8 mouse cellular contexts compared by ENCODE assay signal in genomic region chr9:106169917-106170316, GRCm38 (mm10). TPM values are rescaled to one million over a fixed set of nuclear protein-coding genes. Genes with fewer than 3 reads are reported as not detected.
DNase-seq lines count a peak whose midpoint lies in the region; ATAC-seq and TF ChIP-seq lines count a peak whose summit lies in the region.

No protein-coding gene starts in this region.

- H3K36me3 ChIP-seq in lung, embryonic 16.5 days (ENCODE audit: control insufficient read depth, insufficient read depth, low read length), result no peaks in the 10 kb centered on the region
- no peaks in the 10 kb centered on the region for H3K36me3 ChIP-seq in limb, embryonic 14.5 days (ENCODE audit: control insufficient read depth, insufficient read depth, low read length)
- H3K36me3 ChIP-seq in stomach, embryonic 16.5 days (ENCODE audit: control insufficient read depth, insufficient read depth, low read length), result no peaks in the 10 kb centered on the region

- H3K9me3 ChIP-seq in lung, embryonic 16.5 days (ENCODE audit: control insufficient read depth, low read length), result no peaks in the 10 kb centered on the region
- H3K9me3 ChIP-seq in limb, embryonic 14.5 days (ENCODE audit: control insufficient read depth, low read length), result no peaks in the 10 kb centered on the region
- H3K9me3 ChIP-seq in stomach, embryonic 16.5 days (replicated peaks; ENCODE audit: control insufficient read depth, low read length), result no peaks in the 10 kb centered on the region

- peak overlapping the region; percentile 92; the same call in 1 of the 2 replicates for H3K9ac ChIP-seq in lung, embryonic 16.5 days (ENCODE audit: low read length)
- no peak overlapping the region for H3K9ac ChIP-seq in limb, embryonic 14.5 days (ENCODE audit: low read depth, low read length, severe bottlenecking)
- H3K9ac ChIP-seq in stomach, embryonic 16.5 days (ENCODE audit: low read length), result peak overlapping the region; percentile 96; the same call in 1 of the 2 replicates

- no peak overlapping the region for H3K4me3 ChIP-seq in lung, embryonic 16.5 days (ENCODE audit: low read length)
- H3K4me3 ChIP-seq in limb, embryonic 14.5 days (replicated peaks; ENCODE audit: low read length), result peak overlapping the region; percentile 76
- peak overlapping the region; percentile 99 for H3K4me3 ChIP-seq in stomach, embryonic 16.5 days (replicated peaks; ENCODE audit: low read length)

- TF ChIP-seq POLR2A in limb, embryonic 14.5 days (IDR thresholded peaks at IDR 0.05; ENCODE audit: borderline replicate concordance, extremely low read depth, insufficient read depth, insufficient read length), result no peak

- H3K4me2 ChIP-seq in lung, embryonic 16.5 days (ENCODE audit: low read depth, low read length), result peak overlapping the region; percentile 58
- H3K4me2 ChIP-seq in limb, embryonic 14.5 days (replicated peaks; ENCODE audit: low read depth, low read length, severe bottlenecking), result peak overlapping the region; percentile 73
- peak overlapping the region; percentile 72 for H3K4me2 ChIP-seq in stomach, embryonic 16.5 days (ENCODE audit: low read depth, low read length)

- ATAC-seq in lung, embryonic 16.5 days (ENCODE audit: low read depth), result no peak
- ATAC-seq in limb, embryonic 14.5 days (ENCODE audit: low FRiP score, low read depth), result no peak
- no peak for ATAC-seq in stomach, embryonic 16.5 days (ENCODE audit: insufficient read depth, low FRiP score)
- ATAC-seq in megakaryocyte, adult 5-6 weeks (ENCODE audit: poor library complexity, severe bottlenecking), result no peak

- H3K27me3 ChIP-seq in lung, embryonic 16.5 days (ENCODE audit: control insufficient read depth, insufficient read depth, low read depth, low read length), result no peaks in the 10 kb centered on the region
- H3K27me3 ChIP-seq in limb, embryonic 14.5 days (ENCODE audit: control insufficient read depth, insufficient read depth, low read length), result no peaks in the 10 kb centered on the region
- no peaks in the 10 kb centered on the region for H3K27me3 ChIP-seq in stomach, embryonic 16.5 days (ENCODE audit: control insufficient read depth, insufficient read depth, low read length)

- no peak overlapping the region for H3K27ac ChIP-seq in lung, embryonic 16.5 days (ENCODE audit: low read length)
- H3K27ac ChIP-seq in limb, embryonic 14.5 days (replicated peaks; ENCODE audit: low read depth, low read length), result no peak overlapping the region
- H3K27ac ChIP-seq in stomach, embryonic 16.5 days (ENCODE audit: low read length), result peak overlapping the region; percentile 74; the same call in 1 of the 2 replicates

- WGBS in lung, embryonic 16.5 days, result 25% methylated on average over 6 of the region's 6 CpGs
- 23% methylated on average over 6 of the region's 6 CpGs for WGBS in limb, embryonic 14.5 days
- WGBS in stomach, embryonic 16.5 days, result 24% methylated on average over 6 of the region's 6 CpGs

- peaks cover 16% of the 10 kb centered on the region for H3K4me1 ChIP-seq in lung, embryonic 16.5 days (replicated peaks; ENCODE audit: control insufficient read depth, insufficient read depth, low read length)
- peaks cover 17% of the 10 kb centered on the region for H3K4me1 ChIP-seq in limb, embryonic 14.5 days (ENCODE audit: control insufficient read depth, insufficient read depth, low read length)
- H3K4me1 ChIP-seq in stomach, embryonic 16.5 days (ENCODE audit: control insufficient read depth, insufficient read depth, low read length), result peaks cover 22% of the 10 kb centered on the region

- DNase-seq in cerebellum, adult 11-12 months, result peak; percentile 49
- DNase-seq in cerebellum, postnatal 14 days, result no peak
- no peak for DNase-seq in lung, postnatal 10 days
- peak; percentile 39 for DNase-seq in limb, embryonic 14.5 days (ENCODE audit: low spot score)
- no peak for DNase-seq in embryo, embryonic 9.5 days (ENCODE audit: extremely low spot score)

RNA-seq across cellular contexts. Expression of gene Wdr82, which starts 0.8 kb away (rescaled TPM):
- polyA plus RNA-seq in lung, embryonic 16.5 days (2015; fragmentation: Nextera tagmentation; extraction: Ambion mirVana), result 16.3 and 17.5 TPM in 2 replicates
- 104 and 122 TPM in 2 replicates for polyA plus RNA-seq in limb, embryonic 14.5 days (2012; rRNA removed)
- polyA plus RNA-seq in limb, embryonic 14.5 days (2014; fragmentation: Nextera tagmentation; extraction: Ambion mirVana), result 30.2 and 32.5 TPM in 2 replicates
- polyA plus RNA-seq in stomach, embryonic 16.5 days (2015; fragmentation: Nextera tagmentation; extraction: Ambion mirVana), result 16.1 TPM in 2 replicates
- 41.5 and 49.1 TPM in 2 replicates for total RNA-seq in megakaryocyte, adult 5-6 weeks (2015)
- total RNA-seq in megakaryocyte, adult 5-6 weeks (2017), result 49.8 and 61.9 TPM in 2 replicates

RNA-seq across cellular contexts. Expression of gene Glyctk, which starts 12.0 kb away (rescaled TPM):
- polyA plus RNA-seq in lung, embryonic 16.5 days (2015; fragmentation: Nextera tagmentation; extraction: Ambion mirVana), result 1.4 and 1.9 TPM in 2 replicates
- 3.5 and 4.9 TPM in 2 replicates for polyA plus RNA-seq in limb, embryonic 14.5 days (2012; rRNA removed)
- polyA plus RNA-seq in limb, embryonic 14.5 days (2014; fragmentation: Nextera tagmentation; extraction: Ambion mirVana), result 2.5 and 2.6 TPM in 2 replicates
- polyA plus RNA-seq in stomach, embryonic 16.5 days (2015; fragmentation: Nextera tagmentation; extraction: Ambion mirVana), result 3.1 and 3.5 TPM in 2 replicates
- total RNA-seq in megakaryocyte, adult 5-6 weeks (2015), result 0.11 and 0.89 TPM in 2 replicates
- total RNA-seq in megakaryocyte, adult 5-6 weeks (2017), result 0.88 and 1.8 TPM in 2 replicates

RNA-seq across cellular contexts. Expression of gene Ppm1m, which starts 29.6 kb away (rescaled TPM):
- polyA plus RNA-seq in lung, embryonic 16.5 days (2015; fragmentation: Nextera tagmentation; extraction: Ambion mirVana), result 53.1 and 56.7 TPM in 2 replicates
- polyA plus RNA-seq in limb, embryonic 14.5 days (2012; rRNA removed), result 87.0 and 93.5 TPM in 2 replicates
- polyA plus RNA-seq in limb, embryonic 14.5 days (2014; fragmentation: Nextera tagmentation; extraction: Ambion mirVana), result 39.2 and 48.3 TPM in 2 replicates
- 35.1 and 36.0 TPM in 2 replicates for polyA plus RNA-seq in stomach, embryonic 16.5 days (2015; fragmentation: Nextera tagmentation; extraction: Ambion mirVana)
- 42.3 and 52.2 TPM in 2 replicates for total RNA-seq in megakaryocyte, adult 5-6 weeks (2015)
- 46.4 and 49.6 TPM in 2 replicates for total RNA-seq in megakaryocyte, adult 5-6 weeks (2017)

RNA-seq across cellular contexts. Expression of gene Twf2, which starts 33.0 kb away (rescaled TPM):
- 69.8 and 69.9 TPM in 2 replicates for polyA plus RNA-seq in lung, embryonic 16.5 days (2015; fragmentation: Nextera tagmentation; extraction: Ambion mirVana)
- 69.2 and 76.3 TPM in 2 replicates for polyA plus RNA-seq in limb, embryonic 14.5 days (2012; rRNA removed)
- polyA plus RNA-seq in limb, embryonic 14.5 days (2014; fragmentation: Nextera tagmentation; extraction: Ambion mirVana), result 62.4 and 65.6 TPM in 2 replicates
- polyA plus RNA-seq in stomach, embryonic 16.5 days (2015; fragmentation: Nextera tagmentation; extraction: Ambion mirVana), result 54.9 and 57.8 TPM in 2 replicates
- total RNA-seq in megakaryocyte, adult 5-6 weeks (2015), result 76.8 and 79.8 TPM in 2 replicates
- 109 and 110 TPM in 2 replicates for total RNA-seq in megakaryocyte, adult 5-6 weeks (2017)

RNA-seq across cellular contexts. Expression of gene Tlr9, which starts 52.5 kb away (rescaled TPM):
- polyA plus RNA-seq in lung, embryonic 16.5 days (2015; fragmentation: Nextera tagmentation; extraction: Ambion mirVana), result 0.11 TPM in 1 of 2 replicates, not detected in the other
- polyA plus RNA-seq in limb, embryonic 14.5 days (2012; rRNA removed), result 0.96 and 0.99 TPM in 2 replicates
- polyA plus RNA-seq in limb, embryonic 14.5 days (2014; fragmentation: Nextera tagmentation; extraction: Ambion mirVana), result 0.08 and 0.11 TPM in 2 replicates
- polyA plus RNA-seq in stomach, embryonic 16.5 days (2015; fragmentation: Nextera tagmentation; extraction: Ambion mirVana), result 0.09 TPM in 2 replicates
- 47.5 and 51.3 TPM in 2 replicates for total RNA-seq in megakaryocyte, adult 5-6 weeks (2015)
- 7.4 and 10.9 TPM in 2 replicates for total RNA-seq in megakaryocyte, adult 5-6 weeks (2017)

Comparison
In these comparisons a context has a peak if more than half of its experiments do, and no peak if none do; other contexts are left out.
1. DNase-seq: peak in cerebellum, adult 11-12 months (single experiment) and limb, embryonic 14.5 days (single experiment); none in cerebellum, postnatal 14 days (0 of 2), lung, postnatal 10 days (single experiment) and embryo, embryonic 9.5 days (single experiment).
2. Peak in every context shown above with its lines, with median percentiles within 50 percentile points of each other: H3K4me2 ChIP-seq.